Mouse (Mus musculus) kidney, embryonic 14.5 days (tissue): ENCODE data around the gene Mycbp2. TPM values are rescaled to one million over a fixed set of nuclear protein-coding genes. Genes with fewer than 3 reads are reported as not detected.

Experiments
- ATAC-seq: fragments of 200-750 bp; cut with Nextera tagmentation; 2 replicates; pipeline ENCODE4 v1.8.0; 2017; ENCODE audit warnings: moderate number of reproducible peaks, mild to moderate bottlenecking, moderate TSS enrichment, moderate library complexity; ENCODE audit not compliant: low FRiP score, low TSS enrichment
- H3K27ac ChIP-seq: fragments of 300-500 bp; sonication (generic); 2 replicates; pipeline ENCODE4 v1.5.1; 2014; ENCODE audit warnings: low read depth, mild to moderate bottlenecking, low read length, moderate library complexity, mixed read lengths
- H3K27me3 ChIP-seq: fragments of 300-500 bp; sonication (generic); 2 replicates; pipeline ENCODE4 v1.6.1; 2014; ENCODE audit warnings: mild to moderate bottlenecking, low read length; ENCODE audit not compliant: control insufficient read depth, insufficient read depth
- H3K36me3 ChIP-seq: fragments of 300-500 bp; sonication (generic); 2 replicates; pipeline ENCODE4 v1.6.1; 2014; ENCODE audit warnings: low read length, mixed read lengths; ENCODE audit not compliant: control insufficient read depth, insufficient read depth
- H3K4me1 ChIP-seq: fragments of 300-500 bp; sonication (generic); 2 replicates; pipeline ENCODE4 v1.6.1; 2014; ENCODE audit warnings: low read length, mixed read lengths; ENCODE audit not compliant: control insufficient read depth, insufficient read depth
- H3K4me2 ChIP-seq: fragments of 300-500 bp; sonication (generic); replicated peaks from 2 replicates; pipeline ENCODE4 v1.6.1; 2014; ENCODE audit warnings: low read depth, mild to moderate bottlenecking, low read length
- H3K4me3 ChIP-seq: fragments of 300-500 bp; sonication (generic); 2 replicates; pipeline ENCODE4 v1.5.1; 2014; ENCODE audit warnings: mild to moderate bottlenecking, low read length
- H3K9ac ChIP-seq: fragments of 300-500 bp; sonication (generic); 2 replicates; pipeline ENCODE4 v1.6.1; 2014; ENCODE audit warnings: low read depth, mild to moderate bottlenecking, low read length, moderate library complexity
- H3K9me3 ChIP-seq: fragments of 300-500 bp; sonication (generic); 2 replicates; pipeline ENCODE4 v1.6.1; 2016; ENCODE audit warnings: low read length; ENCODE audit not compliant: control insufficient read depth
- WGBS: fragments of 180-500 bp; shearing (Covaris S2); extraction: QIAGEN DNeasy Blood & Tissue Kit; methylation state at CpG from one replicate; pipeline ENCODE4 v1.1.7; 2014; 5-methylcytosine and 5-hydroxymethylcytosine counted together
- polyA plus RNA-seq: library from polyadenylated mRNA; unstranded; fragments of >200 nt; fragmentation: Nextera tagmentation; extraction: Ambion mirVana; gene quantifications from 2 replicates; pipeline ENCODE4 v1.2.1, GENCODE M21; 2014

Gene Mycbp2
- polyA plus RNA-seq, 1 experiment from 2014 or later = 26.1 TPM

GRCm38 (mm10) chr14:103233640-103234593, 112.7 kb downstream of the Mycbp2 start:
- Histone ChIP-seq H3K9ac (no peak overlapping the region), H3K27me3 (no peaks in the 10 kb centered on the region), H3K4me1 (no peaks in the 10 kb centered on the region), H3K4me3 (no peak overlapping the region), H3K9me3 (no peaks in the 10 kb centered on the region), H3K36me3 (peaks cover 7% of the 10 kb centered on the region; the same call in 1 of the 2 replicates), H3K27ac (no peak overlapping the region), H3K4me2 (no peak overlapping the region)
- no peak for ATAC-seq
- 73% methylated on average over 12 of the region's 12 CpGs for WGBS

GRCm38 (mm10) chr14:103222356-103222755, 124.3 kb downstream of the Mycbp2 start:
- no peak overlapping the region for H3K4me3 ChIP-seq
- no peak overlapping the region for H3K4me2 ChIP-seq
- H3K36me3 ChIP-seq = peaks cover 31% of the 10 kb centered on the region
- no peak for ATAC-seq
- H3K27me3 ChIP-seq = no peaks in the 10 kb centered on the region
- 82% methylated on average over 2 of the region's 2 CpGs for WGBS
- H3K4me1 ChIP-seq = no peaks in the 10 kb centered on the region
- H3K9ac ChIP-seq = no peak overlapping the region
- no peak overlapping the region for H3K27ac ChIP-seq
- H3K9me3 ChIP-seq = no peaks in the 10 kb centered on the region

- no peak for ATAC-seq
- H3K36me3 ChIP-seq = peaks cover 31% of the 10 kb centered on the region
These were observed 124.9 kb downstream of the Mycbp2 start for GRCm38 (mm10) chr14:103221751-103222150.

GRCm38 (mm10) chr14:103216331-103216730, 130.3 kb downstream of the Mycbp2 start:
- WGBS = 90% methylated on average over 3 of the region's 3 CpGs
- Histone ChIP-seq H3K36me3 (peaks cover 31% of the 10 kb centered on the region), H3K4me3 (no peak overlapping the region), H3K27me3 (no peaks in the 10 kb centered on the region), H3K9ac (no peak overlapping the region), H3K27ac (no peak overlapping the region), H3K9me3 (no peaks in the 10 kb centered on the region), H3K4me2 (no peak overlapping the region), H3K4me1 (no peaks in the 10 kb centered on the region)
- ATAC-seq = no peak

More at GRCm38 (mm10) chr14:103221751-103222150, 124.9 kb downstream of the Mycbp2 start:
- WGBS = 92% methylated on average over 3 of the region's 3 CpGs
- Histone ChIP-seq H3K4me1 (no peaks in the 10 kb centered on the region), H3K4me2 (no peak overlapping the region), H3K27me3 (no peaks in the 10 kb centered on the region), H3K9ac (no peak overlapping the region), H3K27ac (no peak overlapping the region), H3K9me3 (no peaks in the 10 kb centered on the region), H3K4me3 (no peak overlapping the region)

GRCm38 (mm10) chr14:103186658-103187057, 160.0 kb downstream of the Mycbp2 start:
- Histone ChIP-seq H3K4me1 (no peaks in the 10 kb centered on the region), H3K27ac (no peak overlapping the region), H3K27me3 (no peaks in the 10 kb centered on the region), H3K9me3 (no peaks in the 10 kb centered on the region), H3K4me2 (no peak overlapping the region), H3K9ac (no peak overlapping the region), H3K36me3 (peaks cover 44% of the 10 kb centered on the region), H3K4me3 (no peak overlapping the region)
- ATAC-seq = no peak
- 83% methylated on average over 3 of the region's 3 CpGs for WGBS

- H3K4me2 ChIP-seq = no peak overlapping the region
- 95% methylated on average over 4 of the region's 4 CpGs for WGBS
- H3K36me3 ChIP-seq = peaks cover 41% of the 10 kb centered on the region
- no peak for ATAC-seq
- no peak overlapping the region for H3K27ac ChIP-seq
- no peaks in the 10 kb centered on the region for H3K9me3 ChIP-seq
- H3K4me3 ChIP-seq = no peak overlapping the region
- no peaks in the 10 kb centered on the region for H3K27me3 ChIP-seq
- no peak overlapping the region for H3K9ac ChIP-seq
- H3K4me1 ChIP-seq = no peaks in the 10 kb centered on the region
These were observed 160.5 kb downstream of the Mycbp2 start for GRCm38 (mm10) chr14:103186076-103186475.

- Histone ChIP-seq H3K27me3 (no peaks in the 10 kb centered on the region), H3K4me3 (no peak overlapping the region), H3K4me2 (no peak overlapping the region), H3K27ac (no peak overlapping the region), H3K36me3 (peaks cover 13% of the 10 kb centered on the region; the same call in 1 of the 2 replicates), H3K9ac (no peak overlapping the region), H3K4me1 (no peaks in the 10 kb centered on the region), H3K9me3 (no peaks in the 10 kb centered on the region)
- ATAC-seq = no peak
- WGBS = 94% methylated on average over 2 of the region's 2 CpGs
These were observed 166.5 kb downstream of the Mycbp2 start for GRCm38 (mm10) chr14:103180096-103180495.

GRCm38 (mm10) chr14:103162923-103163322, 183.7 kb downstream of the Mycbp2 start:
- no peak for ATAC-seq
- WGBS = 73% methylated on average over 5 of the region's 5 CpGs
- Histone ChIP-seq H3K9ac (no peak overlapping the region), H3K4me3 (no peak overlapping the region), H3K4me1 (no peaks in the 10 kb centered on the region), H3K9me3 (no peaks in the 10 kb centered on the region), H3K4me2 (no peak overlapping the region), H3K36me3 (peaks cover 4% of the 10 kb centered on the region; the same call in 1 of the 2 replicates), H3K27me3 (no peaks in the 10 kb centered on the region), H3K27ac (no peak overlapping the region)

GRCm38 (mm10) chr14:103155685-103156084, 190.9 kb downstream of the Mycbp2 start:
- Histone ChIP-seq H3K27ac (no peak overlapping the region), H3K9me3 (no peaks in the 10 kb centered on the region), H3K9ac (no peak overlapping the region), H3K27me3 (no peaks in the 10 kb centered on the region), H3K4me1 (no peaks in the 10 kb centered on the region), H3K4me2 (no peak overlapping the region), H3K36me3 (peaks cover 35% of the 10 kb centered on the region), H3K4me3 (no peak overlapping the region)
- no peak for ATAC-seq
- WGBS = 89% methylated on average over 7 of the region's 7 CpGs
